ENCODE assay signal across 29 mouse cellular contexts in the genomic region with DNA sequence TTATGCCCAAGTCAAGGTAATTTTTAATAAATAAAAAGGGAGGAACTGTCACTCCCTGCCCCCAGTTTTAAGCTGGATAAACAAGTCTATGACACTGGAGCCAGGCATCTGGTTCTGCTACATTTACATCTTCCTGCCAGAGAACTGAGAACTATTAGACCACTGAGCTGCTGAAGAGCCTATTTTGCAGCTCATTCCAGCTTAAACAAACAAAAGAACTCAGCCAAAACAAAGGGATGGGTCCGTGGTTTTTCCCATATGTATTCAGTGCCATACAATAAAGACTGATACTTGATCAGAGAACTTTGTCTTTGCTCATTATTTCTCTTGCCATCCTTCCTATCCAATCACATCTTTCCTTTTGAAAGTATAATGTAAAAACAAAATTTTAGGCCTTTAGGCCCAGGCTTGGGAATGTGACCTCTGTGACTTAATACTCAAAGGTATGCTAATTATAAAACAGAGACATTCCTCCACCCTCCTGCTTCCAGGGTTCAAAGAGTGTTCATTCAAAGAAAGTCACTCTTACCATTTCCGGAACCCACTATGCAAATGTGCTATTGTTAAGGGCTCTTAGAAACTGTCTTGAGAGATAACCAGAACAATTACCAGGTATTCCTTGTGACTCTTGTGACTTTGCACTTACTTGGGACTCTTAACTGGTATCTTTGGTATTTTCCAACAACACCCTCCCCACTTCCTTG. TPM values are rescaled to one million over a fixed set of nuclear protein-coding genes. Genes with fewer than 3 reads are reported as not detected.
DNase-seq lines count a peak whose midpoint lies in the region; ATAC-seq and TF ChIP-seq lines count a peak whose summit lies in the region.
"Had no signal": no experiment of that assay in that cellular context is flagged by ENCODE, and none has a peak within 500 bp of the region (broad histone marks: within the 10 kb centered on the region; RNA-seq: fewer than 3 reads in every experiment).

No protein-coding gene starts in this region.

- ATAC-seq in embryonic facial prominence, embryonic 14.5 days (ENCODE audit: low read depth): no peak
- no peak for ATAC-seq in midbrain, embryonic 15.5 days (replicated peaks)
- ATAC-seq in forebrain, postnatal 0 days: no peak
- ATAC-seq: activated CD4-positive, CD25-positive, alpha-beta regulatory T cell, adult 4 months; CD4-positive, CD25-positive, alpha-beta regulatory T cell, adult 4 months; forebrain, embryonic 13.5 days; forebrain, embryonic 15.5 days; Patski had no signal

- TF ChIP-seq CTCF in ES-Bruce4 (IDR thresholded peaks at IDR 0.05; ENCODE audit: low read depth, low read length): no peak
- no peak for TF ChIP-seq CTCF in forebrain, postnatal 0 days (IDR thresholded peaks at IDR 0.05; ENCODE audit: low read depth)

- no peaks in the 10 kb centered on the region for H3K27me3 ChIP-seq in embryonic facial prominence, embryonic 14.5 days (replicated peaks; ENCODE audit: control insufficient read depth, insufficient read depth, low read length)
- no peaks in the 10 kb centered on the region for H3K27me3 ChIP-seq in embryonic facial prominence, embryonic 10.5 days (replicated peaks; ENCODE audit: low read depth, poor library complexity, severe bottlenecking)
- H3K27me3 ChIP-seq in ES-Bruce4 (ENCODE audit: control insufficient read depth, insufficient read depth, low read length, poor library complexity, severe bottlenecking): no peaks in the 10 kb centered on the region
- no peaks in the 10 kb centered on the region for H3K27me3 ChIP-seq in midbrain, embryonic 15.5 days (replicated peaks)
- no peaks in the 10 kb centered on the region for H3K27me3 ChIP-seq in forebrain, postnatal 0 days (ENCODE audit: insufficient read depth, low read length)
- H3K27me3 ChIP-seq: embryonic facial prominence, embryonic 13.5 days; forebrain, embryonic 13.5 days; forebrain, embryonic 15.5 days; Patski had no signal

- H3K9me3 ChIP-seq in embryonic facial prominence, embryonic 14.5 days (ENCODE audit: control insufficient read depth, low read length): no peaks in the 10 kb centered on the region
- no peaks in the 10 kb centered on the region for H3K9me3 ChIP-seq in embryonic facial prominence, embryonic 10.5 days
- peaks cover 20% of the 10 kb centered on the region for H3K9me3 ChIP-seq in ES-Bruce4 (replicated peaks; ENCODE audit: control insufficient read depth, insufficient read depth, low read length, poor library complexity, severe bottlenecking)
- no peaks in the 10 kb centered on the region for H3K9me3 ChIP-seq in ES-E14 (ENCODE audit: control insufficient read depth, insufficient read depth, low read depth, low read length)
- no peaks in the 10 kb centered on the region for H3K9me3 ChIP-seq in midbrain, embryonic 15.5 days
- no peaks in the 10 kb centered on the region for H3K9me3 ChIP-seq in forebrain, postnatal 0 days (ENCODE audit: low read length)
- H3K9me3 ChIP-seq: embryonic facial prominence, embryonic 13.5 days; forebrain, embryonic 13.5 days; forebrain, embryonic 15.5 days had no signal

- no peak for TF ChIP-seq POLR2A in ES-Bruce4 (IDR thresholded peaks at IDR 0.05; ENCODE audit: insufficient read depth, low read length)

- in situ Hi-C loops in ES-E14 (cut with MboI; ENCODE audit: low sequenced_read_pairs in 2 of 2, unreplicated experiment in 2 of 2): loop anchor here in 1 of 2 experiments (10.0 kb wide), 1 partner anchor 50 kb away; no protein-coding TSS in a partner anchor

- H3K27ac ChIP-seq in embryonic facial prominence, embryonic 14.5 days (replicated peaks; ENCODE audit: low read depth, low read length): no peak overlapping the region
- no peak overlapping the region for H3K27ac ChIP-seq in embryonic facial prominence, embryonic 10.5 days (replicated peaks)
- H3K27ac ChIP-seq in ES-Bruce4 (ENCODE audit: insufficient read depth, low read length): peak overlapping the region; percentile 77
- H3K27ac ChIP-seq in ES-E14 (ENCODE audit: insufficient read depth, low read depth, low read length, poor library complexity, severe bottlenecking): peak overlapping the region; percentile 84
- no peak overlapping the region for H3K27ac ChIP-seq in midbrain, embryonic 15.5 days
- no peak overlapping the region for H3K27ac ChIP-seq in forebrain, postnatal 0 days (ENCODE audit: low read depth, low read length)
- H3K27ac ChIP-seq: embryonic facial prominence, embryonic 13.5 days; forebrain, embryonic 13.5 days; forebrain, embryonic 15.5 days had no signal

- WGBS in embryonic facial prominence, embryonic 14.5 days: 72% methylated on average over 2 of the region's 2 CpGs
- 61% methylated on average over 2 of the region's 2 CpGs for WGBS in embryonic facial prominence, embryonic 10.5 days
- 56% methylated on average over 2 of the region's 2 CpGs for WGBS in midbrain, embryonic 15.5 days
- 64% methylated on average over 2 of the region's 2 CpGs for WGBS in forebrain, postnatal 0 days

- H3K9ac ChIP-seq in embryonic facial prominence, embryonic 14.5 days (ENCODE audit: low read depth, low read length): no peak overlapping the region
- H3K9ac ChIP-seq in ES-Bruce4 (ENCODE audit: low read depth, poor library complexity, severe bottlenecking) (no peak overlapping the region), ES-E14 (ENCODE audit: insufficient read depth, low read depth, low read length, poor library complexity, severe bottlenecking) (no peak overlapping the region)
- no peak overlapping the region for H3K9ac ChIP-seq in midbrain, embryonic 15.5 days
- H3K9ac ChIP-seq in forebrain, postnatal 0 days: no peak overlapping the region
- H3K9ac ChIP-seq: embryonic facial prominence, embryonic 13.5 days; forebrain, embryonic 13.5 days; forebrain, embryonic 15.5 days had no signal

- peak; percentile 2 for DNase-seq in embryonic facial prominence, embryonic 14.5 days (ENCODE audit: low spot score)
- no peak for DNase-seq in embryonic facial prominence, embryonic 10.5 days (ENCODE audit: low spot score)
- peak; percentile 34 for DNase-seq in ES-E14 (ENCODE audit: low read depth, low spot score)
- peak; percentile 87 for DNase-seq in ZHBTc4 (ENCODE audit: low read depth, low spot score)
- DNase-seq in forebrain, postnatal 0 days: no peak
- DNase-seq: adrenal gland, adult 8-10 months; adrenal gland, postnatal 14 days; adrenal gland, postnatal 36 days; B cell, adult 2 months; cerebellum, adult 11-12 months; cerebellum, adult 2 months; cerebellum, adult 9-10 months; cerebellum, postnatal 10 days; cerebellum, postnatal 25 days had no signal

- H3K36me3 ChIP-seq in embryonic facial prominence, embryonic 14.5 days (ENCODE audit: control insufficient read depth, insufficient read depth, low read length): no peaks in the 10 kb centered on the region
- no peaks in the 10 kb centered on the region for H3K36me3 ChIP-seq in embryonic facial prominence, embryonic 10.5 days (replicated peaks)
- H3K36me3 ChIP-seq in ES-Bruce4 (ENCODE audit: control insufficient read depth, insufficient read depth, low read length, poor library complexity, severe bottlenecking) (no peaks in the 10 kb centered on the region), ES-E14 (ENCODE audit: control insufficient read depth, insufficient read depth, low read length, poor library complexity, severe bottlenecking) (no peaks in the 10 kb centered on the region)
- H3K36me3 ChIP-seq in midbrain, embryonic 15.5 days (replicated peaks): no peaks in the 10 kb centered on the region
- H3K36me3 ChIP-seq in forebrain, postnatal 0 days (ENCODE audit: insufficient read depth): no peaks in the 10 kb centered on the region
- H3K36me3 ChIP-seq: embryonic facial prominence, embryonic 13.5 days; forebrain, embryonic 15.5 days had no signal

- H3K4me3 ChIP-seq in embryonic facial prominence, embryonic 14.5 days (ENCODE audit: low read depth, low read length): no peak overlapping the region
- no peak overlapping the region for H3K4me3 ChIP-seq in embryonic facial prominence, embryonic 10.5 days
- H3K4me3 ChIP-seq in ES-Bruce4 (ENCODE audit: low read depth, low read length): no peak overlapping the region
- H3K4me3 ChIP-seq in ES-E14 (ENCODE audit: insufficient read depth in 1 of 2, low read depth in 1 of 2, low read length in 2 of 2, poor library complexity in 1 of 2, severe bottlenecking in 1 of 2): no peak overlapping the region
- no peak overlapping the region for H3K4me3 ChIP-seq in midbrain, embryonic 15.5 days
- H3K4me3 ChIP-seq in forebrain, postnatal 0 days (ENCODE audit: low read depth, low read length): no peak overlapping the region
- H3K4me3 ChIP-seq: embryonic facial prominence, embryonic 13.5 days; forebrain, embryonic 13.5 days; forebrain, embryonic 15.5 days had no signal

- TF ChIP-seq EP300 in ES-Bruce4 (IDR thresholded peaks at IDR 0.05; ENCODE audit: insufficient read depth, low read depth, low read length): no peak

- no peaks in the 10 kb centered on the region for H3K4me1 ChIP-seq in embryonic facial prominence, embryonic 14.5 days (ENCODE audit: control insufficient read depth, insufficient read depth, low read length)
- no peaks in the 10 kb centered on the region for H3K4me1 ChIP-seq in embryonic facial prominence, embryonic 10.5 days
- no peaks in the 10 kb centered on the region for H3K4me1 ChIP-seq in ES-Bruce4 (ENCODE audit: control insufficient read depth, insufficient read depth, low read length)
- peaks cover 0 to 5% of the 10 kb centered on the region in 2 experiments; a peak in 1 of 4 replicates for H3K4me1 ChIP-seq in ES-E14 (ENCODE audit: control insufficient read depth in 2 of 2, insufficient read depth in 2 of 2, low read length in 2 of 2, poor library complexity in 1 of 2)
- H3K4me1 ChIP-seq in midbrain, embryonic 15.5 days: no peaks in the 10 kb centered on the region
- H3K4me1 ChIP-seq in forebrain, postnatal 0 days (ENCODE audit: insufficient read depth): no peaks in the 10 kb centered on the region
- H3K4me1 ChIP-seq: embryonic facial prominence, embryonic 13.5 days; forebrain, embryonic 13.5 days; forebrain, embryonic 15.5 days had no signal

- no peak overlapping the region for H3K4me2 ChIP-seq in embryonic facial prominence, embryonic 14.5 days (ENCODE audit: low read depth, low read length)
- no peak overlapping the region for H3K4me2 ChIP-seq in midbrain, embryonic 15.5 days
- H3K4me2 ChIP-seq in forebrain, postnatal 0 days (ENCODE audit: low read depth): no peak overlapping the region
- H3K4me2 ChIP-seq: embryonic facial prominence, embryonic 13.5 days; forebrain, embryonic 13.5 days; forebrain, embryonic 15.5 days had no signal

TF ChIP-seq in ES-E14, 5 proteins besides CTCF, POLR2A, EP300 and RAD21 (continues in another document):
- TF ChIP-seq MAFK (IDR thresholded peaks at IDR 0.05; ENCODE audit: insufficient read depth, low read depth, low read length) (no peak), ZNF384 (IDR thresholded peaks at IDR 0.05; ENCODE audit: low read depth, low read length) (no peak)

RNA-seq across cellular contexts. Expression of a gene that starts 29.6 kb away (rescaled TPM):
- polyA plus RNA-seq in embryonic facial prominence, embryonic 14.5 days (2014; fragmentation: Nextera tagmentation; extraction: Ambion mirVana): not detected in 2 replicates
- polyA plus RNA-seq in embryonic facial prominence, embryonic 10.5 days (2016; fragmentation: Nextera tagmentation; extraction: Ambion mirVana): not detected in 2 replicates
- polyA plus RNA-seq in ES-Bruce4 (2011; ENCODE audit: insufficient read depth, insufficient read length, low read depth, missing spikeins): not detected in 2 replicates
- not detected in 2 replicates for total RNA-seq in ES-E14 (2012; rRNA removed)
- polyA plus RNA-seq in midbrain, embryonic 15.5 days (2015; fragmentation: Nextera tagmentation; extraction: Ambion mirVana): not detected in 2 replicates
- not detected in 2 replicates for total RNA-seq in forebrain, postnatal 0 days (2014; rRNA removed)
- not detected in 2 replicates for polyA plus RNA-seq in forebrain, postnatal 0 days (2015; fragmentation: Nextera tagmentation; extraction: Ambion mirVana)
- total RNA-seq: adrenal gland, adult 18-20 months; adrenal gland, postnatal 14 days; CH12.LX; MEL had no signal
- polyA plus RNA-seq: activated CD4-positive, CD25-positive, alpha-beta regulatory T cell, adult 4 months; CD4-positive, CD25-positive, alpha-beta regulatory T cell, adult 4 months; cerebellum, adult 2 months; cortical plate, adult 2 months; embryonic facial prominence, embryonic 11.5 days; embryonic facial prominence, embryonic 13.5 days; forebrain, embryonic 11.5 days; forebrain, embryonic 13.5 days; forebrain, embryonic 15.5 days; frontal cortex, adult 2 months; Patski had no signal

Comparison
In these comparisons a context has a peak if more than half of its experiments do, and no peak if none do; other contexts are left out.
1. DNase-seq: peak in embryonic facial prominence, embryonic 14.5 days (single experiment), ES-E14 (single experiment) and ZHBTc4 (single experiment); none in embryonic facial prominence, embryonic 10.5 days (single experiment) and forebrain, postnatal 0 days (single experiment).
2. H3K27ac ChIP-seq: peak in ES-Bruce4 (single experiment) and ES-E14 (single experiment); none in embryonic facial prominence, embryonic 14.5 days (single experiment), embryonic facial prominence, embryonic 10.5 days (single experiment), midbrain, embryonic 15.5 days (single experiment) and forebrain, postnatal 0 days (single experiment).